Mouse (Mus musculus) heart, adult 2 months (tissue): ENCODE data around the gene Htra3.

Experiments used
- CTCF ChIP-seq: fragments of 200-600 bp; IDR thresholded peaks from 2 replicates; pipeline ENCODE4 v1.8.1; 2022; ENCODE audit warnings: antibody characterized with exemption, mild to moderate bottlenecking, moderate library complexity
- POLR2A ChIP-seq: fragments of 200-500 bp; IDR thresholded peaks from 2 replicates; pipeline ENCODE4 v1.6.1; 2011; ENCODE audit warnings: mild to moderate bottlenecking, low read depth, low read length, control low read depth; ENCODE audit not compliant: insufficient read depth

DNA sequence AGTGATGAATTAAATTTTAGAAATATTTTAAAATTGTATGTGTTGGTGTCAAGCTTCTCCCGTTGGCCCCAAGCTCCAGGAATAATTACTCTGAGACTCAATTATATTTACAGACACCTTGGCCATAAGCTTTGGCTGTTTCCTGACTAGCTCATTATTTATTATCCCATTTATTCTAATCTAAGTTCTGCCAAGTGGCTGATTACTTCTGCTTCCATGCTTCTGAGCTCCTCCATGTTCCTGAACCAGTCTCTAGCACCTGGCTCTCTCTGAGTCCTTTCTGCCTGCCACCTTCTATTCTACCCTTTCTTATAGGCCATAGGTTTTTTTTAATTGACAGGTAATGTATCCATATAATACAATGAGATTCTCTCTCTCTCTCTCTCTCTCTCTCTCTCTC lies 48.9 kb downstream of the Htra3 start:
- TF ChIP-seq CTCF: no peak
- TF ChIP-seq POLR2A: no peak
